Mouse (Mus musculus) ovary, postnatal 36 days (tissue): ENCODE data around the gene 4930402H24Rik.

Source experiments
- DNase-seq: peaks from one replicate; pipeline ENCODE4 v3.0.0; 2022; ENCODE audit warnings: low spot score, mixed read lengths

Gene 4930402H24Rik

GRCm38 (mm10) chr2:130658530-130658929 is 247.7 kb downstream of the 4930402H24Rik start:
- DNase-seq = no peak

- no peak for DNase-seq
Observed at GRCm38 (mm10) chr2:130657541-130657940, 248.7 kb downstream of the 4930402H24Rik start.

- DNase-seq = no peak
Observed at GRCm38 (mm10) chr2:130656536-130656935, 249.7 kb downstream of the 4930402H24Rik start.
